Mouse (Mus musculus): ENCODE data around the gene Acot11.
A peak's percentile ranks its signal among the peaks of the same experiment; 100 is the strongest.
"Not testable (repeated sequence)": the region's sequence is repeated elsewhere in the genome, so short reads cannot be mapped to it uniquely, and the experiment has no call there.

Acot11 gene

GRCm38 (mm10) chr4:106776998-106777397 is 27.8 kb downstream of the Acot11 start:
- peak; percentile 72 for DNase-seq (ENCODE audit: low spot score)

GRCm38 (mm10) chr4:106775767-106776166 is 29.0 kb downstream of the Acot11 start:
- not testable (repeated sequence) for DNase-seq (ENCODE audit: low spot score)

DNA sequence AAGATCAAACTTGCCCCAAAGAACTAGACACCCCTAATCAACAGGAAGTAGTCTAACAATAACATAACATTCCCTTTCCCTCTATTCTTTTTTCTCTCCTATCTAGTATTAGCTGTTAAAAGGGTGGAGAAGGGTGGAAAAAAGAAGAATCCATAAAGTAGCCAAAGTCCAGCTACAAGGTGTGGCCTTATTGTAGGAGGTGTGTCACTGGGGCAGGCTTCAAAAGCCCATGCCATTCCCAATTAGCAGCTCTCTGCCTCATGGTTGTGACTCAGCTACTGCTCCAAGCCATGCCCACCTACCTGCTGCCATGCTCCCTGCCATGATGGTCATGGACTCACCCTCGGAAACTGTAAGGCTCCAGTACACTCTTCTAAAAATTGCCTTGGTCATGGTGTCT is 32.2 kb downstream of the Acot11 start:
- no peak for DNase-seq (ENCODE audit: low spot score)

GRCm38 (mm10) chr4:106769306-106769705 is 35.5 kb downstream of the Acot11 start:
- no peak for DNase-seq (ENCODE audit: low spot score)

DNA sequence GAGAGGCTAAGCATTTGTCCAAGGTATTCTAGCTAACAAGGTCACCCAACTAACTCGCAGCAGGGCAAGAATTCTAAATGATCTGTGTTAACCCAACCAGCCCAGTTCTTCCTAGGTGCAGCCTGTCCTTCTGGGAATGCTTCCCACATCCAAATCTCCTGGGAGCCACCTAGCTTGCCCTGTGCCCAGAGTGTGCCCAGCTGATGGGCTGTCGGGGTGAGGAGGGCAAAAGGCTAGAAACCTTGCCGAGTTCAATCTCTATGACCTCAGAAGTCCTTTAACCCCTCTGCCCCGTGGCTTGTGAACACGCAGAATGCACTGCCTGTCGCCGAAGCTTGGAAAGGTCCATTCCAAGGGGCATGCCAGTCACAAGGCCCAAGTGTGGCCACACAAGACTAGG is 40.6 kb downstream of the Acot11 start:
- DNase-seq (ENCODE audit: low spot score), result no peak

GRCm38 (mm10) chr4:106751726-106752125 is 53.1 kb downstream of the Acot11 start:
- no peak for DNase-seq (ENCODE audit: low spot score)

DNA sequence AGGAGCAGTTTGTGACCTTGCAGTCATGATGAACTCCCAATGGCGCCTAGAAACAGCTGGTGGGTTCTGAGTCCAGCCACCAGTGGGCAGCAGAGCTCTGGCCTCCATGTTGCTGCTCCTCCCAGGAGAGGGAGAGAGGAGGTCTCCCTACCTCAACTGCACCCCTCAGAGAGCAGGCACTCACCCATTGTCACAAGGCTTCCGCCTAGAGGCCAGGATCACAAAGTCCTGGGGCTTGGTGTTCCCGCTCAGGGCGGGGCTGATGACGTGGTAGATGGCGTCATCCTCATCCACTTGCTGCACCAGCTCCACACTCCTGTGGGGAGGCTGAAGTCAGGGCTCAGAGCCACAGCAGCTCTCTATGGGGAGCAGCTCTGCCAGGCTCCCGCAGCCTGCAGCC is 55.1 kb downstream of the Acot11 start:
- peak; percentile 89 for DNase-seq (ENCODE audit: low spot score)

GRCm38 (mm10) chr4:106747001-106747580 is 57.7 kb downstream of the Acot11 start:
- DNase-seq (ENCODE audit: low spot score), result no peak

- DNase-seq (ENCODE audit: low spot score), result no peak
Observed at GRCm38 (mm10) chr4:106745862-106746261, 58.9 kb downstream of the Acot11 start.

GRCm38 (mm10) chr4:106737904-106738303 is 66.9 kb downstream of the Acot11 start:
- no peak for DNase-seq (ENCODE audit: low spot score)

DNA sequence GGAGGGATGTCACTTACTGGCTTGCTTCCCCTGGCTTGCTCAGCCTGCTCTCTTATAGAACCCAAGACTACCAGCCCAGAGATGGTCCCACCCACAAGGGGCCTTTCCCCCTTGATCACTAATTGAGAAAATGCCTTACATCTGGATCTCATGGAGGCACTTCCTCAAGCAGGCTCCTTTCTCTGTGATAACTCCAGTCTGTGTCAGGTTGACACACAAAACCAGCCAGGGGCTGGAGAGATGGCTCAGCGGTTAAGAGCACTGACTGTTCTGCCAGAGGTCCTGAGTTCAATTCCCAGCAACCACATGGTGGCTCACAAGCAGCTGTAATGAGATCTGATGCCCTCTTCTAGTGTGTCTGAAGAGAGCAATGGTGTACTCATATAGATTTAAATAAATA is 67.9 kb downstream of the Acot11 start:
- not testable (repeated sequence) for DNase-seq (ENCODE audit: low spot score)

DNA sequence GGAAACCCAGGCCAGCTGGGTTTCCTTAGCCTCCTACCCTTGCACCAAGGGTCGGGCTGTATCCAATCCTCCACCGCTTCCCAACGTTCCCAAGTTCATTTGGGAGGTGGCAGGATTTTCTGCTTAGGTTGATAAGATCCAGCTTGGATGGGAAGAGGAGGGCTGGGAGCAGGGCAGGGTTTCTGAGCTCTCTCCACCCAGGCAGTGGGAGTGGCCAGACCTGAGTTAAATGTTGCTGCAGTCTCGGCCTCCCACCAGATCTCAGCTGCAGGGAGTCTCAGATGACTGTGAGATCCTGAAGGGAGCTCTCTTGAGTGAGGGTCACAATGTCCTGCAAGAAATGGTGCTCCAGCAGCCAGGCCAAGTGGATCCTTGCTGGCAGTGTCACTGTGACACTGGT is 71.2 kb downstream of the Acot11 start, which contains the start of gene Fam151a:
Gene Fam151a, plus strand, starts transcription at position 254 of the 400 bp plus-strand sequence.
- no peak for DNase-seq (ENCODE audit: low spot score)

DNA sequence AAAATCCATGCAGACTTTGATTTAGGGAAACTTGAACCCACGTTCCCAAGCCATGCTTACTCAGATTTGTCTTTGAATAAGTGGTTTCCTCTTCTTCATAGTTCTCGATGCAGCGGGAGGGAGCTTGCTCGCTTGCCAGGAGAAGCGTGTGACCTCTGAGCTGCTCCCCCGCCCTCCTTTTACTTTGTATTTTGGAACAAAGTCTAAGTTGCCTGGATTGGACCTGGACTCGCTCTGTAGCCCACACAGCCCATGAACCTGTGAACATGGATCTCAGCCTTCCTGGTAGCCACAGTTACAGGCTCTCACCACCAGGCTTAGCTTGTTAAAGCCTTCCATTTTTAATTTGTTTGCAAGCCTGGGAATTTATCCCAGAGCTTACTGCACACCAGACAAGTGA is 74.0 kb downstream of the Acot11 start, which contains the start of gene Mroh7:
Gene Mroh7, minus strand, starts transcription at position 112 of the 400 bp plus-strand sequence.
- DNase-seq (ENCODE audit: low spot score), result no peak

DNA sequence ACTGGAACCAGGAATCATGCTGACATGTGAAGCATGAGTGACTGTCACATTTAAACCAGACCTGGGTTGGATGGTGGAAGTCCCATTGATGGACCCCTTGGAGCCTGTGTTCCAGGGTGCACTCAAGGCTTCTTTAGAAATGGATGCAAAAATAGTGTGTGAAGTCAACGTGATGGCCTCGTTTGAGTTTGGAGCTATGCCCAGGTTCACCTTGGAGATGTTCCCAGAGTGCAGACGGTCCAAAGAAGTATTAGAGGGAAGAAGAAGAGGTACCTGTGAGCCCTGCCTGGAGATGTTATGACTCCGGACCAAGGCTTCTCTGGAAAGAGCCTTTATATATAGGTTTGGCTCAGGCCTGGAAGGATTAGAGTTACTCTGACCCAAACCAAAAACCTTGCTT is 84.2 kb downstream of the Acot11 start:
- DNase-seq (ENCODE audit: low spot score), result no peak

DNA sequence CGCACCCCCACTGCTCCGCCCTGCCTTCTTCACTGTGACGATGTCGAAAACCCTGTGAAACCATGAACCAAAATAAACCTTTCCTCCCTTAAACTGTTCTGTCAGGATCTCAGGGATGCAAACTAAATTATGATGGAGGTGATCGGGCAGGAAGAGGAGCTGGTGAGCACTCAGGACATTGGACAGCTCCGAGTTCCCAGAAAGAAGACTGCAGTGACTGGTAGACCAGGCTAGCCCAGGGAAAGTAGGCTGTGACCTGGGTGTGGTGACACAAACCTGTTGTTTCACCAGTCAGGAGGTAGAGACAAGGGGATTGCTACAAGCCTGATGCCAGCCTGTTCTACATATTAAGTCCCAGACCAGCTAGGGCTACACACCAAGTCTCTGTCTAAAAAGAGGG is 91.2 kb downstream of the Acot11 start:
- no peak for DNase-seq (ENCODE audit: low spot score)

- DNase-seq (ENCODE audit: low spot score), result peak; percentile 92
Observed at GRCm38 (mm10) chr4:106708408-106708807, 96.4 kb downstream of the Acot11 start.

DNA sequence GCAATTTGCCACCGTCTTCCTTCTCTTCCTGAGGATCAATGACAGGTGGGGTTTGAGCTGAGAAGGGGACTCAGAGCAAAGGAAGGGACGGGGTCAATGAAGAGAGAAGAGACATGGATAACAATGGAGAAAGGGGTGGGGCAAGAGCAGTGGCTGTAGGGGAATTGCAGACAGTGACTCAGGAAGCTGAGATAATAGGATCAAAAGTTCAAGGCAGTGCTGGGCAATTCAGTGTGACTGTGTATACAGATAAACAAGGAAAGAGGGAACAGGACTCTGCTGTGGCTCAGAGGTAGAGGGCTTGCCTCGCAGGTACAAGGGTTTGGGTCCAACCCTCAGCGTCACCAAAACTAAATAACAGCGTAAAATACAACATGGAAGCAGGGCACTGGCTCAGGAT is 96.8 kb downstream of the Acot11 start:
- DNase-seq (ENCODE audit: low spot score), result no peak

- no peak for DNase-seq (ENCODE audit: low spot score)
Observed at GRCm38 (mm10) chr4:106705096-106705665, 99.6 kb downstream of the Acot11 start.

DNA sequence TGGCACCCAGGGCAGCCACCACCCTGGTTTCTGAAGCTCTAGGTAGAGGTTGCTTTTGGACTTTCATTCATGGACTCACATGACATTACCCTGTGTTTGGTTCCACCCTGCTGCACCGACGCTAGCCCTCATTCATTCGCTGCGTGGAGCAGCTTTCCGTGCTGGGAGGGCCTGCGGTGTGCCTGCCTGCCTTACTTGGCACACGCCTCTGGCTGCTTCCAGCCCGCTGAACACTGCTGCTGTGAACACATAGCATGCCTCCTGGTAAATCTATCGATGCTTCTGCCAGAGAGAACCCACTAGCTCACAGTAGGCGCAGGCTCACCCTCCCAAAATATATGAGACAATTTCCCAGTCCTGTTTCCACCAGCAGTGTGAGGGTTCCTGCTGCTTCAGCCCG is 100.4 kb downstream of the Acot11 start:
- no peak for DNase-seq (ENCODE audit: low spot score)

DNA sequence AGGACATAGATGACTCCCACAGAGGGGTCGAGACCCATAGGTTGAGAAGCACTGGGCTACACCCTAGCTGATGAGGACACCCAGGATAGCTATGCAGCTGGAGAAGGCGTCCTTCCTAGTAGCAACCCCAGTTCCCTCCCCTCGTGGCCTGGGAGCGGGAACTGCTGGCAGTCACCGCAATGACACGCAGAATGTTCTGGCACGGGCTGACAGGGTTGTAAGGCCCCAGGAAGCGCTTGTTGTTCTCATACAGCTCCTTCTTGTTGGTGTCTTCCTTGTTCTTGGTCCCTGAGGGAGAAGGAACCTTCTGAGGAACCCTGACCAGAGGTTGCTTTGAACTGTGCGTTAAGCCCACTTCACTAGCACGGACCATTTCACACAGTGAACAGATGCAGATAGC is 100.8 kb downstream of the Acot11 start:
- DNase-seq (ENCODE audit: low spot score), result no peak

DNA sequence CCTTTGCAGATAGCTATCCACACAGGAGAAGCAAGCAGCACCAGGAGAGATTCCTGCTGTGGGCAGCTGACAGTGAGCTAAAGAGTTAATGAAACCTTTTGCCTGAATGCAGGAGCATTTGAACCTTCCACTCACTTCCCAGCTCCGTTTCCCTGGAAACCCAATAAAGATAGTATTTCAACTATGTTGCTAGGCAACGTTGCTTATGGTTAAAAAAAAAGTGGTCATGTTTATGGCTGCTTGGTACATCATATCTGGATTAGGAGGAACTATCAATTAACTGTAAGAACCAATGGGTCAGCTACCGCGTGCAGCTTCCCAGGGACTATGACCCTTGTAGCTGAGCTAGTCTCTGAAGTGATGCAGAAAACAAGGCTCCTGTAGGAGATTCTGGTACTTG is 104.0 kb downstream of the Acot11 start:
- no peak for DNase-seq (ENCODE audit: low spot score)

- peak; percentile 75 for DNase-seq (ENCODE audit: low spot score)
Observed at GRCm38 (mm10) chr4:106699989-106700388, 104.8 kb downstream of the Acot11 start.

All from retina, embryonic 14.5 days (tissue).